Mouse (Mus musculus) ES-Bruce4 (cell line): ENCODE data around the gene Slc8a3. TPM values are rescaled to one million over a fixed set of nuclear protein-coding genes. Genes with fewer than 3 reads are reported as not detected.

ENCODE experiments used
- H3K27ac ChIP-seq: 2 replicates; pipeline ENCODE4 v1.5.1; 2012; ENCODE audit warnings: low read length, inconsistent platforms; ENCODE audit not compliant: insufficient read depth
- H3K27me3 ChIP-seq: 2 replicates; pipeline ENCODE4 v1.6.1; 2012; ENCODE audit warnings: mild to moderate bottlenecking, low read length, inconsistent platforms; ENCODE audit not compliant: control insufficient read depth, poor library complexity, insufficient read depth, severe bottlenecking
- H3K36me3 ChIP-seq: 2 replicates; pipeline ENCODE4 v1.6.1; 2012; ENCODE audit warnings: inconsistent platforms, mild to moderate bottlenecking, low read length, moderate library complexity; ENCODE audit not compliant: control insufficient read depth, poor library complexity, insufficient read depth, severe bottlenecking
- H3K4me1 ChIP-seq: one replicate; pipeline ENCODE4 v1.8.1; 2011; ENCODE audit warnings: low read length; ENCODE audit not compliant: control insufficient read depth, insufficient read depth
- H3K4me3 ChIP-seq: 2 replicates; pipeline ENCODE4 v1.5.1; 2011; ENCODE audit warnings: low read depth, mild to moderate bottlenecking, low read length
- H3K9ac ChIP-seq: 2 replicates; pipeline ENCODE4 v1.6.1; 2012; ENCODE audit warnings: low read depth, mild to moderate bottlenecking, inconsistent platforms; ENCODE audit not compliant: poor library complexity, severe bottlenecking
- H3K9me3 ChIP-seq: replicated peaks from 2 replicates; pipeline ENCODE4 v1.6.1; 2012; ENCODE audit warnings: mild to moderate bottlenecking, low read length, inconsistent platforms; ENCODE audit not compliant: control insufficient read depth, poor library complexity, insufficient read depth, severe bottlenecking
- CTCF ChIP-seq: IDR thresholded peaks from one replicate; pipeline ENCODE4 v1.8.1; 2011; ENCODE audit warnings: low read depth, low read length
- EP300 ChIP-seq: IDR thresholded peaks from 2 replicates; pipeline ENCODE4 v1.6.1; 2011; ENCODE audit warnings: low read depth, low read length; ENCODE audit not compliant: insufficient read depth
- POLR2A ChIP-seq: IDR thresholded peaks from one replicate; pipeline ENCODE4 v1.8.1; 2011; ENCODE audit warnings: low read length; ENCODE audit not compliant: insufficient read depth
- polyA plus RNA-seq: library from polyadenylated mRNA; stranded (reverse); fragments of >200 nt; gene quantifications from 2 replicates; pipeline ENCODE4 v1.2.4, GENCODE M21; 2011; ENCODE audit warnings: low read depth; ENCODE audit not compliant: missing spikeins, insufficient read depth, insufficient read length

The Slc8a3 gene
- polyA plus RNA-seq, 1 experiment = 0.70 TPM

- Histone ChIP-seq H3K27ac (no peak overlapping the region), H3K4me3 (no peak overlapping the region), H3K36me3 (no peaks in the 10 kb centered on the region), H3K27me3 (no peaks in the 10 kb centered on the region), H3K9ac (no peak overlapping the region), H3K4me1 (no peaks in the 10 kb centered on the region), H3K9me3 (no peaks in the 10 kb centered on the region)
- TF ChIP-seq CTCF (no peak), EP300 (no peak), POLR2A (no peak)
Observed at GRCm38 (mm10) chr12:81197468-81198075, 135.4 kb downstream of the Slc8a3 start.

GRCm38 (mm10) chr12:81193968-81194367 is 139.0 kb downstream of the Slc8a3 start:
- Histone ChIP-seq H3K4me1 (no peaks in the 10 kb centered on the region), H3K27ac (no peak overlapping the region), H3K36me3 (no peaks in the 10 kb centered on the region), H3K9me3 (no peaks in the 10 kb centered on the region), H3K9ac (no peak overlapping the region), H3K4me3 (no peak overlapping the region), H3K27me3 (no peaks in the 10 kb centered on the region)
- no peak for TF ChIP-seq EP300
- no peak for TF ChIP-seq POLR2A
- TF ChIP-seq CTCF = no peak

- no peaks in the 10 kb centered on the region for H3K4me1 ChIP-seq
- no peak overlapping the region for H3K9ac ChIP-seq
- TF ChIP-seq CTCF (no peak), EP300 (no peak), POLR2A (no peak)
- H3K9me3 ChIP-seq = no peaks in the 10 kb centered on the region
- H3K27me3 ChIP-seq = no peaks in the 10 kb centered on the region
- no peak overlapping the region for H3K27ac ChIP-seq
- no peaks in the 10 kb centered on the region for H3K36me3 ChIP-seq
- no peak overlapping the region for H3K4me3 ChIP-seq
Observed at GRCm38 (mm10) chr12:81189636-81190035, 143.3 kb downstream of the Slc8a3 start.

- no peaks in the 10 kb centered on the region for H3K27me3 ChIP-seq
- no peaks in the 10 kb centered on the region for H3K36me3 ChIP-seq
- no peak overlapping the region for H3K27ac ChIP-seq
- H3K9ac ChIP-seq = no peak overlapping the region
- TF ChIP-seq POLR2A = no peak
- no peak for TF ChIP-seq CTCF
- no peak for TF ChIP-seq EP300
- H3K4me1 ChIP-seq = no peaks in the 10 kb centered on the region
- no peaks in the 10 kb centered on the region for H3K9me3 ChIP-seq
- H3K4me3 ChIP-seq = no peak overlapping the region
Observed at GRCm38 (mm10) chr12:81188996-81189395, 144.0 kb downstream of the Slc8a3 start.

- no peaks in the 10 kb centered on the region for H3K9me3 ChIP-seq
- no peak overlapping the region for H3K4me3 ChIP-seq
- H3K4me1 ChIP-seq = no peaks in the 10 kb centered on the region
- no peak overlapping the region for H3K9ac ChIP-seq
- no peak for TF ChIP-seq POLR2A
- TF ChIP-seq EP300 = no peak
- TF ChIP-seq CTCF = no peak
- no peak overlapping the region for H3K27ac ChIP-seq
- no peaks in the 10 kb centered on the region for H3K36me3 ChIP-seq
- no peaks in the 10 kb centered on the region for H3K27me3 ChIP-seq
Observed at GRCm38 (mm10) chr12:81188423-81188822, 144.6 kb downstream of the Slc8a3 start.

- H3K9me3 ChIP-seq = no peaks in the 10 kb centered on the region
- TF ChIP-seq EP300 = no peak
- TF ChIP-seq POLR2A = no peak
- TF ChIP-seq CTCF = no peak
- H3K4me3 ChIP-seq = no peak overlapping the region
- no peak overlapping the region for H3K27ac ChIP-seq
- H3K27me3 ChIP-seq = no peaks in the 10 kb centered on the region
- H3K36me3 ChIP-seq = no peaks in the 10 kb centered on the region
- H3K9ac ChIP-seq = no peak overlapping the region
- no peaks in the 10 kb centered on the region for H3K4me1 ChIP-seq
Observed at GRCm38 (mm10) chr12:81186668-81187067, 146.3 kb downstream of the Slc8a3 start.
